Mouse (Mus musculus) liver, embryonic 12.5 days (tissue): Measurements from ENCODE around the gene Sp7. TPM values are rescaled to one million over a fixed set of nuclear protein-coding genes. Genes with fewer than 3 reads are reported as not detected.

Experiments used
- ATAC-seq: fragments of 200-750 bp; cut with Nextera tagmentation; 2 replicates; pipeline ENCODE4 v1.8.0; 2017; ENCODE audit warnings: moderate number of reproducible peaks, mild to moderate bottlenecking, moderate library complexity
- H3K27ac ChIP-seq: fragments of 300-500 bp; sonication (generic); 2 replicates; pipeline ENCODE4 v1.5.1; 2016; ENCODE audit warnings: mild to moderate bottlenecking
- H3K27me3 ChIP-seq: fragments of 300-500 bp; sonication (generic); replicated peaks from 2 replicates; pipeline ENCODE4 v1.6.1; 2016; ENCODE audit warnings: mild to moderate bottlenecking, moderate library complexity
- H3K36me3 ChIP-seq: fragments of 300-500 bp; sonication (generic); 2 replicates; pipeline ENCODE4 v1.6.1; 2016; ENCODE audit warnings: mild to moderate bottlenecking, moderate library complexity
- H3K4me1 ChIP-seq: fragments of 300-500 bp; sonication (generic); 2 replicates; pipeline ENCODE4 v1.6.1; 2016
- H3K4me2 ChIP-seq: fragments of 300-500 bp; sonication (generic); 2 replicates; pipeline ENCODE4 v1.6.1; 2016; ENCODE audit warnings: mild to moderate bottlenecking, moderate library complexity
- H3K4me3 ChIP-seq: fragments of 300-500 bp; sonication (generic); 2 replicates; pipeline ENCODE4 v1.5.1; 2016; ENCODE audit warnings: mild to moderate bottlenecking, moderate library complexity
- H3K9ac ChIP-seq: fragments of 300-500 bp; sonication (generic); 2 replicates; pipeline ENCODE4 v1.6.1; 2016; ENCODE audit warnings: mild to moderate bottlenecking, moderate library complexity
- H3K9me3 ChIP-seq: fragments of 300-500 bp; sonication (generic); replicated peaks from 2 replicates; pipeline ENCODE4 v1.6.1; 2016; ENCODE audit warnings: mild to moderate bottlenecking, moderate library complexity
- WGBS: fragments of 180-500 bp; shearing (Covaris S2); methylation state at CpG from one replicate; pipeline ENCODE4 v1.1.7; 2016; ENCODE audit not compliant: insufficient replicate concordance; 5-methylcytosine and 5-hydroxymethylcytosine counted together
- polyA plus RNA-seq: library from polyadenylated mRNA; unstranded; fragments of >200 nt; fragmentation: Nextera tagmentation; extraction: Ambion mirVana; gene quantifications from 2 replicates; pipeline ENCODE4 v1.2.1, GENCODE M21; 2016

Sp7 gene
- polyA plus RNA-seq, 1 experiment from 2014 or later: 0.37 TPM

- H3K4me2 ChIP-seq: peak overlapping the region; percentile 97
- peak overlapping the region; percentile 22 for H3K9ac ChIP-seq
- H3K27me3 ChIP-seq: peaks cover 32% of the 10 kb centered on the region
- H3K9me3 ChIP-seq: no peaks in the 10 kb centered on the region
- WGBS: 6% methylated on average over 10 of the region's 10 CpGs
- ATAC-seq: no peak
- H3K4me1 ChIP-seq: peaks cover 26% of the 10 kb centered on the region
- H3K4me3 ChIP-seq: peak overlapping the region; percentile 65; the same call in 1 of the 2 replicates
- no peak overlapping the region for H3K27ac ChIP-seq
- no peaks in the 10 kb centered on the region for H3K36me3 ChIP-seq
Measured at GRCm38 (mm10) chr15:102377810-102378262, 10.9 kb upstream of the Sp7 start.

DNA sequence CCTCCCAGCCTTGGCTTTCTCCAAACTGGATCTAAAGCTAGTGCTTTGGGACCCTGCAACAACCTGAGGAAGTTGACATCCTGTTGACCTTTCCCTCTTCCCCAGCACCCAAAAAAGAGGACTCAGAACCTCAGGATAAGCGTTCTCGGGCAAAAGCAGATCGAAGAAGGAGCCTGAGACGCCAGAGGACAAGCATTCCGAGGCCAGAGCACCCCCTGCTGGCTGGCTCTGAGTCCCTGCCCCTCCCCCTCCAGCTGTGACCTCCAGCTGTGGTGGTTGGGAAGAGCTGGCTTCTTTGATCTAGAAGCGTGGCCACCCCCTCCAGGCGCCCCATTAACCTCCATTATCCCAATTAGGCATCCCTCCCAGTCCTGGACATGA, 10.2 kb upstream of the Sp7 start:
- H3K27ac ChIP-seq: peak overlapping the region; percentile 67
- H3K4me1 ChIP-seq: peaks cover 26% of the 10 kb centered on the region
- WGBS: 2% methylated on average over 7 of the region's 7 CpGs
- H3K4me2 ChIP-seq: peak overlapping the region; percentile 97
- H3K9ac ChIP-seq: peak overlapping the region; percentile 69
- H3K27me3 ChIP-seq: peaks cover 39% of the 10 kb centered on the region
- peak; percentile 80 for ATAC-seq
- H3K36me3 ChIP-seq: no peaks in the 10 kb centered on the region
- peak overlapping the region; percentile 65 for H3K4me3 ChIP-seq
- no peaks in the 10 kb centered on the region for H3K9me3 ChIP-seq

- H3K4me2 ChIP-seq: peak overlapping the region; percentile 97
- peak overlapping the region; percentile 67 for H3K27ac ChIP-seq
- peak; percentile 88 for ATAC-seq
- H3K9ac ChIP-seq: peak overlapping the region; percentile 69
- H3K27me3 ChIP-seq: peaks cover 44% of the 10 kb centered on the region
- peak overlapping the region; percentile 65 for H3K4me3 ChIP-seq
- H3K9me3 ChIP-seq: no peaks in the 10 kb centered on the region
- 2% methylated on average over 43 of the region's 43 CpGs for WGBS
- H3K4me1 ChIP-seq: peaks cover 26% of the 10 kb centered on the region
- H3K36me3 ChIP-seq: no peaks in the 10 kb centered on the region
Measured at GRCm38 (mm10) chr15:102376453-102377162, 9.6 kb upstream of the Sp7 start.

DNA sequence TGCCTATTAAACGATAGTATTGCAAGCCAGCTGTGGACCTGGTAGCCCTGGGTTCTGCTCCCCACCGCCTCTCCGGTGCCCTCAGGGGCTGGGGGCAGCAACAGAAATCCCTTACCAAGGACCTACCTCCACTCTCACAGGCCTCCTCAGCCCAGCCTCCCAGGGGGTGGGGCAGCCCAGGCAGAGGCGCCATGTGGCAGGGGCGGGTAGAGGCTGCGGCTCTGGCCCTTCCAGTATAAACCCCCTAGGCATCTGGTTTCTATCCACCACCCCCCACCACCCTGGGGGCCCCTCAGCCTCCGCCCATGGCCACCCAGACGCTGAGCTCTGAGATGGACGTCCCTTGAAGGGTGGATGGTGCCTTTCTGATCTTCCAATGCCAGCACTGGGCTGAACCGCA, 3.7 kb upstream of the Sp7 start:
- Histone ChIP-seq H3K4me3 (no peak overlapping the region), H3K9ac (no peak overlapping the region), H3K27me3 (peaks cover 91% of the 10 kb centered on the region), H3K9me3 (no peaks in the 10 kb centered on the region), H3K4me2 (peak overlapping the region; percentile 28), H3K4me1 (peaks cover 25% of the 10 kb centered on the region), H3K27ac (no peak overlapping the region), H3K36me3 (no peaks in the 10 kb centered on the region)
- 7% methylated on average over 10 of the region's 10 CpGs for WGBS
- peak; percentile 49; the same call in 1 of the 2 replicates for ATAC-seq

GRCm38 (mm10) chr15:102369972-102370371, 3.0 kb upstream of the Sp7 start:
- Histone ChIP-seq H3K27me3 (peaks cover 91% of the 10 kb centered on the region), H3K36me3 (no peaks in the 10 kb centered on the region), H3K4me1 (peaks cover 32% of the 10 kb centered on the region), H3K4me2 (peak overlapping the region; percentile 13; the same call in 1 of the 2 replicates), H3K9ac (no peak overlapping the region), H3K4me3 (no peak overlapping the region), H3K9me3 (no peaks in the 10 kb centered on the region), H3K27ac (no peak overlapping the region)
- 14% methylated on average over 13 of the region's 13 CpGs for WGBS
- no peak for ATAC-seq

DNA sequence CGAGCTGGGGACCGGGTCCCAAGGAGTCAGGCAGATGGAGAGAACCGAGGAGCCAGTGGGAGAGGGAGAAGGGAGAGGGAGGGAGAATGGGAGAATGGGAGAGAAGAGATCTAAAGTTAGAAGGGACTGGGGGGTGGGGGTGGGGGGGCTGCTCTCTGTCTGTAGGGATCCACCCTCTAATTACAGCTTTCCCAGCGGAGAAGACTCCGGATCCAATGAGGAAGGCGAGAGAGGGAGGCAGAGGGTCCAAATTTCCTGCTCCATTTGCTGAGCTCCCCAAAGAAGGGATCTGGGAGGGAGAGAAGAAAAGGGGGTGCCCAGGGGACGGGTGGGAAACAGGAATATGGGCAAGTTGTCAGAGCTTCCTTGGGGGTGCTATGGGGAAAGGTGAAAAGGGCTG, 744 bp downstream of the Sp7 start:
- peak overlapping the region; percentile 42 for H3K4me2 ChIP-seq
- H3K36me3 ChIP-seq: no peaks in the 10 kb centered on the region
- H3K27me3 ChIP-seq: peaks cover 97% of the 10 kb centered on the region
- 18% methylated on average over 7 of the region's 7 CpGs for WGBS
- H3K9ac ChIP-seq: no peak overlapping the region
- H3K4me3 ChIP-seq: 0 out of 2 replicates have a peak overlapping the region, but pooled peaks have one; percentile 7
- no peaks in the 10 kb centered on the region for H3K9me3 ChIP-seq
- H3K4me1 ChIP-seq: peaks cover 36% of the 10 kb centered on the region
- H3K27ac ChIP-seq: no peak overlapping the region
- ATAC-seq: no peak

DNA sequence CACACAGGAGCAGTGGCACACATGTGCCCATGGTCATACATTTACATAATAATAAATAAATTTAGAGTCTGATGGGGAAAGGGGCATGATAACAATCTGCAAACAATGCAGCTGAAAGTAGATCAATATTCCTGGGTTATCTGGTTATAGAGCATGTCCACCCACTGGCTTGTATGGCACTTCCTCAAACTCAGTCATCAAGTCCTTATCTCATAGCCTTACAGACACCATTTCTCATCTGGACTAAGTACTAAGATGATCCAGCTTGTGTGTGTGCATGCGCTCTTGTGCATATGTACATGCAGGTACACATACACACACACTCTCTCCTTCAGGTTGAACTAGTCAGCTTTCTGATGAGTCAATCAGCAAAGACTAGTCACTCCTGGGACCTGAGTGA, 2.3 kb downstream of the Sp7 start:
- no peak overlapping the region for H3K4me2 ChIP-seq
- H3K9ac ChIP-seq: no peak overlapping the region
- peaks cover 22% of the 10 kb centered on the region; the same call in 1 of the 2 replicates for H3K4me1 ChIP-seq
- ATAC-seq: no peak
- H3K4me3 ChIP-seq: no peak overlapping the region
- no peaks in the 10 kb centered on the region for H3K36me3 ChIP-seq
- H3K9me3 ChIP-seq: no peaks in the 10 kb centered on the region
- H3K27me3 ChIP-seq: peaks cover 97% of the 10 kb centered on the region
- H3K27ac ChIP-seq: no peak overlapping the region
- 53% methylated on average over 1 of the region's 1 CpGs for WGBS

GRCm38 (mm10) chr15:102362648-102363047, 4.3 kb downstream of the Sp7 start:
- H3K27me3 ChIP-seq: peaks cover 97% of the 10 kb centered on the region
- peak overlapping the region; percentile 15; the same call in 1 of the 2 replicates for H3K9ac ChIP-seq
- peaks cover 31% of the 10 kb centered on the region for H3K4me1 ChIP-seq
- no peaks in the 10 kb centered on the region for H3K9me3 ChIP-seq
- WGBS: 13% methylated on average over 14 of the region's 14 CpGs
- ATAC-seq: no peak
- no peaks in the 10 kb centered on the region for H3K36me3 ChIP-seq
- no peak overlapping the region for H3K4me3 ChIP-seq
- H3K27ac ChIP-seq: no peak overlapping the region
- peak overlapping the region; percentile 49 for H3K4me2 ChIP-seq

- Histone ChIP-seq H3K4me1 (peaks cover 35% of the 10 kb centered on the region), H3K4me3 (no peak overlapping the region)
- no peak for ATAC-seq
Measured at GRCm38 (mm10) chr15:102358834-102359233, 8.1 kb downstream of the Sp7 start.

GRCm38 (mm10) chr15:102358126-102358525, 8.9 kb downstream of the Sp7 start:
- H3K9ac ChIP-seq: no peak overlapping the region
- H3K27me3 ChIP-seq: peaks cover 94% of the 10 kb centered on the region
- peaks cover 35% of the 10 kb centered on the region for H3K4me1 ChIP-seq
- H3K27ac ChIP-seq: no peak overlapping the region
- 2% methylated on average over 25 of the region's 25 CpGs for WGBS
- H3K4me3 ChIP-seq: no peak overlapping the region
- H3K9me3 ChIP-seq: no peaks in the 10 kb centered on the region
- peak overlapping the region; percentile 40 for H3K4me2 ChIP-seq
- ATAC-seq: no peak
- H3K36me3 ChIP-seq: no peaks in the 10 kb centered on the region

More at GRCm38 (mm10) chr15:102358834-102359233, 8.1 kb downstream of the Sp7 start:
- Histone ChIP-seq H3K36me3 (no peaks in the 10 kb centered on the region), H3K9me3 (no peaks in the 10 kb centered on the region), H3K27me3 (peaks cover 96% of the 10 kb centered on the region), H3K4me2 (no peak overlapping the region), H3K9ac (no peak overlapping the region), H3K27ac (no peak overlapping the region)
- WGBS: 33% methylated on average over 5 of the region's 5 CpGs

- Histone ChIP-seq H3K9ac (peak overlapping the region; percentile 62), H3K9me3 (no peaks in the 10 kb centered on the region), H3K36me3 (no peaks in the 10 kb centered on the region), H3K4me2 (peak overlapping the region; percentile 86), H3K4me1 (peaks cover 31% of the 10 kb centered on the region), H3K27ac (no peak overlapping the region), H3K4me3 (no peak overlapping the region), H3K27me3 (peaks cover 84% of the 10 kb centered on the region)
- no peak for ATAC-seq
- WGBS: 33% methylated on average over 16 of the region's 16 CpGs
Measured at GRCm38 (mm10) chr15:102356501-102357325, 10.3 kb downstream of the Sp7 start.
